In genomic region chr2:5315291-5315828, GRCm38 (mm10) we compare ENCODE assay signal across 19 mouse cellular contexts.
A peak's percentile ranks its signal among the peaks of the same experiment; 100 is the strongest.
DNase-seq lines count a peak whose midpoint lies in the region; ATAC-seq and TF ChIP-seq lines count a peak whose summit lies in the region.
"Had no signal": no experiment of that assay in that cellular context is flagged by ENCODE, and none has a peak within 500 bp of the region (broad histone marks: within the 10 kb centered on the region; RNA-seq: fewer than 3 reads in every experiment).

No protein-coding gene starts in this region.

- no peak for TF ChIP-seq POLR2A in kidney, adult 2 months (IDR thresholded peaks at IDR 0.05; ENCODE audit: low read depth, low read length)

- no peak for TF ChIP-seq CTCF in kidney, adult 2 months (conservative IDR thresholded peaks at IDR 0.05; ENCODE audit: insufficient read depth, insufficient read length, low read depth, low read length)
- TF ChIP-seq CTCF in liver, postnatal 0 days (IDR thresholded peaks at IDR 0.05; ENCODE audit: low read depth), result no peak

- H3K4me3 ChIP-seq in kidney, embryonic 15.5 days (replicated peaks), result no peak overlapping the region
- no peak overlapping the region for H3K4me3 ChIP-seq in kidney, adult 2 months (ENCODE audit: insufficient read depth, low read depth, low read length)
- H3K4me3 ChIP-seq in hindbrain, embryonic 13.5 days, result no peak overlapping the region
- no peak overlapping the region for H3K4me3 ChIP-seq in neural tube, embryonic 15.5 days (replicated peaks)
- H3K4me3 ChIP-seq in liver, postnatal 0 days (ENCODE audit: low read depth, low read length), result no peak overlapping the region
- H3K4me3 ChIP-seq: erythroblast, embryonic 14.5 days; heart, adult 2 months; limb, embryonic 15.5 days; lung, embryonic 15.5 days; megakaryocyte, embryonic 14.5 days; neural tube, embryonic 12.5 days had no signal

- H3K27me3 ChIP-seq in kidney, embryonic 15.5 days, result no peaks in the 10 kb centered on the region
- no peaks in the 10 kb centered on the region for H3K27me3 ChIP-seq in kidney, adult 2 months (replicated peaks; ENCODE audit: control insufficient read depth, insufficient read depth, low read length)
- H3K27me3 ChIP-seq in hindbrain, embryonic 13.5 days, result peaks cover 24% of the 10 kb centered on the region; the same call in 1 of the 2 replicates
- H3K27me3 ChIP-seq in neural tube, embryonic 15.5 days (replicated peaks), result no peaks in the 10 kb centered on the region
- H3K27me3 ChIP-seq in liver, postnatal 0 days (ENCODE audit: insufficient read depth, low read length), result no peaks in the 10 kb centered on the region
- H3K27me3 ChIP-seq: limb, embryonic 15.5 days; lung, embryonic 15.5 days; megakaryocyte, embryonic 14.5 days; neural tube, embryonic 12.5 days; Patski had no signal

- DNase-seq in kidney, adult 2 months, result no peak
- DNase-seq in adipocyte (ENCODE audit: low spot score), result peak; percentile 45
- no peak for DNase-seq in liver, postnatal 0 days
- DNase-seq in thymus, postnatal 14 days, result no peak
- DNase-seq: cerebellum, adult 2 months; heart, adult 2 months; kidney, adult 9 months; layer of hippocampus, adult 9-11 months; right cerebral cortex, adult 18-20 months; spleen, adult 18-20 months had no signal

- no peak overlapping the region for H3K9ac ChIP-seq in kidney, embryonic 15.5 days
- H3K9ac ChIP-seq in hindbrain, embryonic 13.5 days, result no peak overlapping the region
- no peak overlapping the region for H3K9ac ChIP-seq in neural tube, embryonic 15.5 days (replicated peaks)
- H3K9ac ChIP-seq in liver, postnatal 0 days (replicated peaks), result no peak overlapping the region
- H3K9ac ChIP-seq: limb, embryonic 15.5 days; lung, embryonic 15.5 days; neural tube, embryonic 12.5 days had no signal

- 0 out of 2 replicates have a peak, but pooled peaks have one; percentile 52 for ATAC-seq in kidney, embryonic 15.5 days (replicated peaks; ENCODE audit: low FRiP score)
- ATAC-seq in hindbrain, embryonic 13.5 days (ENCODE audit: low FRiP score), result no peak
- ATAC-seq in neural tube, embryonic 15.5 days (ENCODE audit: low FRiP score), result no peak
- no peak for ATAC-seq in liver, postnatal 0 days

- no peak for TF ChIP-seq EP300 in liver, postnatal 0 days (IDR thresholded peaks at IDR 0.05; ENCODE audit: low read depth)

- no peak overlapping the region; the same call in 1 of the 2 replicates for H3K27ac ChIP-seq in kidney, embryonic 15.5 days
- H3K27ac ChIP-seq in kidney, adult 2 months (ENCODE audit: insufficient read depth, low read depth, low read length), result no peak overlapping the region
- H3K27ac ChIP-seq in hindbrain, embryonic 13.5 days, result peak overlapping the region; percentile 78
- H3K27ac ChIP-seq in neural tube, embryonic 15.5 days (replicated peaks), result peak overlapping the region; percentile 60
- no peak overlapping the region for H3K27ac ChIP-seq in liver, postnatal 0 days (ENCODE audit: low read depth)
- H3K27ac ChIP-seq: heart, adult 2 months; limb, embryonic 15.5 days; lung, embryonic 15.5 days; neural tube, embryonic 12.5 days had no signal

- H3K36me3 ChIP-seq in kidney, embryonic 15.5 days, result no peaks in the 10 kb centered on the region
- H3K36me3 ChIP-seq in kidney, adult 2 months (ENCODE audit: control insufficient read depth, insufficient read depth, low read length), result no peaks in the 10 kb centered on the region
- no peaks in the 10 kb centered on the region; the same call in 1 of the 2 replicates for H3K36me3 ChIP-seq in hindbrain, embryonic 13.5 days
- H3K36me3 ChIP-seq in neural tube, embryonic 15.5 days, result no peaks in the 10 kb centered on the region; the same call in 1 of the 2 replicates
- H3K36me3 ChIP-seq in liver, postnatal 0 days (replicated peaks; ENCODE audit: insufficient read depth, low read length), result peaks cover 6% of the 10 kb centered on the region; the same call in 1 of the 2 replicates
- H3K36me3 ChIP-seq: limb, embryonic 15.5 days; lung, embryonic 15.5 days; neural tube, embryonic 12.5 days had no signal

- no peaks in the 10 kb centered on the region for H3K9me3 ChIP-seq in kidney, embryonic 15.5 days (replicated peaks)
- H3K9me3 ChIP-seq in hindbrain, embryonic 13.5 days, result no peaks in the 10 kb centered on the region
- H3K9me3 ChIP-seq in neural tube, embryonic 15.5 days (replicated peaks), result no peaks in the 10 kb centered on the region
- H3K9me3 ChIP-seq in liver, postnatal 0 days (ENCODE audit: low read length), result no peaks in the 10 kb centered on the region
- H3K9me3 ChIP-seq: limb, embryonic 15.5 days; lung, embryonic 15.5 days; megakaryocyte, embryonic 14.5 days; neural tube, embryonic 12.5 days had no signal

- 54% methylated on average over 8 of the region's 8 CpGs for WGBS in kidney, embryonic 15.5 days
- 70% methylated on average over 8 of the region's 8 CpGs for WGBS in kidney, adult 2 months
- 49% methylated on average over 8 of the region's 8 CpGs for WGBS in hindbrain, embryonic 13.5 days
- 67% methylated on average over 8 of the region's 8 CpGs for WGBS in neural tube, embryonic 15.5 days
- WGBS in liver, postnatal 0 days (ENCODE audit: insufficient replicate concordance), result 77% methylated on average over 8 of the region's 8 CpGs

- H3K4me2 ChIP-seq in kidney, embryonic 15.5 days, result no peak overlapping the region
- no peak overlapping the region for H3K4me2 ChIP-seq in hindbrain, embryonic 13.5 days
- H3K4me2 ChIP-seq in neural tube, embryonic 15.5 days, result no peak overlapping the region
- H3K4me2 ChIP-seq in liver, postnatal 0 days (ENCODE audit: low read depth, low read length), result no peak overlapping the region
- H3K4me2 ChIP-seq: limb, embryonic 15.5 days; lung, embryonic 15.5 days; neural tube, embryonic 12.5 days had no signal

- H3K4me1 ChIP-seq in kidney, embryonic 15.5 days, result peaks cover 28% of the 10 kb centered on the region
- 0 out of 2 replicates have a peak, but pooled peaks cover 3% of the 10 kb centered on the region for H3K4me1 ChIP-seq in kidney, adult 2 months (ENCODE audit: control insufficient read depth, insufficient read depth, low read length)
- peaks cover 16% of the 10 kb centered on the region for H3K4me1 ChIP-seq in hindbrain, embryonic 13.5 days (replicated peaks)
- peaks cover 16% of the 10 kb centered on the region for H3K4me1 ChIP-seq in neural tube, embryonic 15.5 days
- 0 out of 2 replicates have a peak, but pooled peaks cover 3% of the 10 kb centered on the region for H3K4me1 ChIP-seq in liver, postnatal 0 days (ENCODE audit: insufficient read depth)
- H3K4me1 ChIP-seq: megakaryocyte, embryonic 14.5 days had no signal

Comparison
In these comparisons a context has a peak if more than half of its experiments do, and no peak if none do; other contexts are left out.
1. H3K27ac ChIP-seq: peak in hindbrain, embryonic 13.5 days (single experiment) and neural tube, embryonic 15.5 days (single experiment); none in kidney, embryonic 15.5 days (single experiment), kidney, adult 2 months (single experiment) and liver, postnatal 0 days (single experiment).